Mouse (Mus musculus) intestine, embryonic 14.5 days (tissue): Measurements from ENCODE around the gene Cxcr1. TPM values are rescaled to one million over a fixed set of nuclear protein-coding genes. Genes with fewer than 3 reads are reported as not detected.

Experiments used
- microRNA counts: library from miRNA; unstranded; fragments of <30 nt; microRNA quantifications from one replicate; lab custom pipeline; 2016
- microRNA-seq: library from miRNA; unstranded; fragments of <30 nt; microRNA quantifications from one replicate; pipeline ENCODE4, GENCODE M21; 2016
- polyA plus RNA-seq: library from polyadenylated mRNA; unstranded; fragments of >200 nt; fragmentation: Nextera tagmentation; extraction: Ambion mirVana; gene quantifications from 2 replicates; pipeline ENCODE4 v1.2.1, GENCODE M21; 2014

Cxcr1 gene
- polyA plus RNA-seq, 1 experiment from 2014 or later = not detected

MicroRNAs encoded within 50 kb of the gene (microRNA counts, 519-probe panel; counts per million panel counts)
- microRNA mmu-miR-1928 (lab: Ali Mortazavi, UCI) = not detected

Small RNA genes within 50 kb of the gene (microRNA-seq; reads per million reads assigned to microRNA genes)
- gene Mir1928 = not detected

Other genes with a start within 250 kb of the Cxcr1 start
- gene Tns1, start 70.2 kb downstream of the Cxcr1 start, polyA plus RNA-seq = 27.2 and 28.7 TPM in 2 replicates
- 0.08 and 0.42 TPM in 2 replicates for gene Rufy4, start 69.1 kb downstream of the Cxcr1 start, polyA plus RNA-seq
- 0.15 and 0.19 TPM in 2 replicates for gene Cxcr2, start 40.6 kb downstream of the Cxcr1 start, polyA plus RNA-seq
- 436 and 457 TPM in 2 replicates for gene Arpc2, start 41.5 kb upstream of the Cxcr1 start, polyA plus RNA-seq
- gene Gpbar1, start 83.9 kb upstream of the Cxcr1 start, polyA plus RNA-seq = 9.1 and 10.7 TPM in 2 replicates
- gene Aamp, start 90.1 kb upstream of the Cxcr1 start, polyA plus RNA-seq = 252 and 269 TPM in 2 replicates
- 139 and 142 TPM in 2 replicates for gene Pnkd, start 90.3 kb upstream of the Cxcr1 start, polyA plus RNA-seq
- gene Tmbim1, start 111.0 kb upstream of the Cxcr1 start, polyA plus RNA-seq = 36.4 and 42.6 TPM in 2 replicates
- gene Catip, start 167.5 kb upstream of the Cxcr1 start, polyA plus RNA-seq = 0.60 and 0.82 TPM in 2 replicates
- gene Slc11a1, start 180.6 kb upstream of the Cxcr1 start, polyA plus RNA-seq = 5.9 and 6.6 TPM in 2 replicates
- gene Ctdsp1, start 196.9 kb upstream of the Cxcr1 start, polyA plus RNA-seq = 86.8 and 87.1 TPM in 2 replicates
- gene Vil1, start 214.7 kb upstream of the Cxcr1 start, polyA plus RNA-seq = 58.1 and 64.7 TPM in 2 replicates